Mouse (Mus musculus) forebrain, embryonic 16.5 days (tissue): ENCODE data around the gene Spo11. TPM values are rescaled to one million over a fixed set of nuclear protein-coding genes. Genes with fewer than 3 reads are reported as not detected.

Source experiments
- ATAC-seq: fragments of 200-750 bp; cut with Nextera tagmentation; 2 replicates; pipeline ENCODE4 v1.8.0; 2017; ENCODE audit warnings: mild to moderate bottlenecking, moderate library complexity
- H3K27ac ChIP-seq: fragments of 300-500 bp; sonication (generic); 2 replicates; pipeline ENCODE4 v1.5.1; 2014; ENCODE audit warnings: low read length, control low read depth
- H3K27me3 ChIP-seq: fragments of 300-500 bp; sonication (generic); replicated peaks from 2 replicates; pipeline ENCODE4 v1.6.1; 2014; ENCODE audit warnings: low read length; ENCODE audit not compliant: control insufficient read depth, insufficient read depth
- H3K36me3 ChIP-seq: fragments of 300-500 bp; sonication (generic); 2 replicates; pipeline ENCODE4 v1.6.1; 2014; ENCODE audit not compliant: control insufficient read depth, insufficient read depth
- H3K4me1 ChIP-seq: fragments of 300-500 bp; sonication (generic); replicated peaks from 2 replicates; pipeline ENCODE4 v1.6.1; 2014; ENCODE audit warnings: low read length; ENCODE audit not compliant: control insufficient read depth, insufficient read depth
- H3K4me2 ChIP-seq: fragments of 300-500 bp; sonication (generic); 2 replicates; pipeline ENCODE4 v1.6.1; 2014; ENCODE audit warnings: mild to moderate bottlenecking, low read length, control low read depth
- H3K4me3 ChIP-seq: fragments of 300-500 bp; sonication (generic); replicated peaks from 2 replicates; pipeline ENCODE4 v1.5.1; 2014; ENCODE audit warnings: mild to moderate bottlenecking, low read length, control low read depth
- H3K9ac ChIP-seq: fragments of 300-500 bp; sonication (generic); replicated peaks from 2 replicates; pipeline ENCODE4 v1.6.1; 2014; ENCODE audit warnings: low read depth, low read length, control low read depth
- H3K9me3 ChIP-seq: fragments of 300-500 bp; sonication (generic); 2 replicates; pipeline ENCODE4 v1.6.1; 2016; ENCODE audit warnings: low read length; ENCODE audit not compliant: control insufficient read depth
- WGBS: fragments of 180-500 bp; shearing (Covaris S2); extraction: QIAGEN DNeasy Blood & Tissue Kit; methylation state at CpG from one replicate; pipeline ENCODE4 v1.1.7; 2014; 5-methylcytosine and 5-hydroxymethylcytosine counted together
- polyA plus RNA-seq: library from polyadenylated mRNA; unstranded; fragments of >200 nt; fragmentation: Nextera tagmentation; extraction: Ambion mirVana; gene quantifications from 2 replicates; pipeline ENCODE4 v1.2.1, GENCODE M21; 2015

The Spo11 gene
- polyA plus RNA-seq, 1 experiment from 2014 or later: 0.75 TPM

- H3K27me3 ChIP-seq: no peaks in the 10 kb centered on the region
- WGBS: 57% methylated on average over 11 of the region's 11 CpGs
- no peak for ATAC-seq
Measured at GRCm38 (mm10) chr2:173042504-173043162, 65.1 kb downstream of the Spo11 start.

More at GRCm38 (mm10) chr2:173042504-173043162, 65.1 kb downstream of the Spo11 start:
- H3K27ac ChIP-seq: no peak overlapping the region
- no peak overlapping the region for H3K9ac ChIP-seq
- H3K4me2 ChIP-seq: no peak overlapping the region
- no peak overlapping the region for H3K4me3 ChIP-seq
- H3K36me3 ChIP-seq: no peaks in the 10 kb centered on the region
- H3K9me3 ChIP-seq: no peaks in the 10 kb centered on the region
- H3K4me1 ChIP-seq: no peaks in the 10 kb centered on the region

Other genes with a start within 250 kb of the Spo11 start
- gene Bmp7, start 37.4 kb upstream of the Spo11 start, polyA plus RNA-seq: 7.4 and 9.7 TPM in 2 replicates
- gene Rae1, start 22.4 kb downstream of the Spo11 start, polyA plus RNA-seq: 156 TPM in 2 replicates
- 23.3 and 23.4 TPM in 2 replicates for gene Rbm38, start 42.8 kb downstream of the Spo11 start, polyA plus RNA-seq
- gene Ctcfl, start 141.8 kb downstream of the Spo11 start, polyA plus RNA-seq: not detected in 2 replicates
- gene Pck1, start 175.3 kb downstream of the Spo11 start, polyA plus RNA-seq: not detected in 2 replicates
- not detected in 2 replicates for gene Zbp1, start 241.2 kb downstream of the Spo11 start, polyA plus RNA-seq